Mouse (Mus musculus): Measurements from ENCODE around the gene Cacna1h. TPM values are rescaled to one million over a fixed set of nuclear protein-coding genes. Genes with fewer than 3 reads are reported as not detected.

Cacna1h gene
- polyA plus RNA-seq, 1 experiment from 2014 or later, result 2.5 TPM

DNA sequence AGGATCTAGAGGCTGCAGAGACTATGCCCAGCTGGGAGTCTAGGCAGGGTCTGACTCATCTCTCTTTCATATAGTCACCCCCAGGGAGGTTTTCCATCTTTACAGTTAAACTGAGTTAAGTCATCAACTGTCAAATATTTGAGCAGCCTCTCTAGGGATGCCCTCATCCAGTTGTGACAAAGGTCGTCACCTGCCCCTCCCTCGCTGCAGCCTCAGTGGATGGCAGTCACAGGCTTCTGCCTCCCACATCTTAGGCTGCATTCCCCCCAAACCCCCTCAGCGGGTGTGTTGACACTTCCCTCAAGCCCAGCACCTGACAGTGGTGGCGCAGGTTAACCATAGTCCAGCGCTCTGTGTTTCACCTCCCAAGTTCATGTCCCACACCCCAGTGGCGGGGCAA lies 7.8 kb upstream of the Cacna1h start:
- Histone ChIP-seq H3K27me3 (no peaks in the 10 kb centered on the region), H3K9me3 (no peaks in the 10 kb centered on the region), H3K4me2 (no peak overlapping the region), H3K4me1 (no peaks in the 10 kb centered on the region), H3K36me3 (no peaks in the 10 kb centered on the region), H3K27ac (no peak overlapping the region), H3K4me3 (no peak overlapping the region), H3K9ac (no peak overlapping the region)
- ATAC-seq (ENCODE audit: borderline replicate concordance, extremely low read depth, low FRiP score, low TSS enrichment), result no peak
- 59% methylated on average over 6 of the region's 6 CpGs for WGBS

DNA sequence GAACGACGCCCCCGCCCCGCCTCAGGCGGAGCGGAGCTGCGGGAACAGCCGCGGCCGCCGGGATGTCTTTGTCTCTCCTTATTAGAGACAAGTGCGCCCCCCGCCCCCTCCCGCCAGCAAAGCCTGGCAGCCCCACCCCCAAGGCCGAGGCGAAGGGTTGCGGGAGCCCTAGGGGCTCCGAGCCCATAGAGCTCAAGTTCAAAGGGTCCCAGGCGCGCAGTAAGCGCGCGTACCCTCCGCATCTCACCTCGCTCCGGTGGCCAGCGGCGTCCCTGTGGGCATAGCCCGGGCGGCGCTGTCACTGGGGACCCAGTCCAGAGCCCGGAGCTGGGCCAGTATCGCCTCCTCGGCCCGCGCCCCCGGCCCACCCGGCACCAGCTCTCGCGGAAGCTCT lies 363 bp downstream of the Cacna1h start:
- Histone ChIP-seq H3K27ac (peak overlapping the region; percentile 8; the same call in 1 of the 2 replicates), H3K27me3 (peaks cover 38% of the 10 kb centered on the region; the same call in 1 of the 2 replicates), H3K4me3 (peak overlapping the region; percentile 65), H3K9me3 (no peaks in the 10 kb centered on the region), H3K9ac (peak overlapping the region; percentile 55), H3K4me1 (peaks cover 54% of the 10 kb centered on the region), H3K36me3 (no peaks in the 10 kb centered on the region), H3K4me2 (peak overlapping the region; percentile 99)
- WGBS, result under 1% methylated on average over 38 of the region's 40 CpGs
- no peak; the same call in 1 of the 2 replicates for ATAC-seq (ENCODE audit: borderline replicate concordance, extremely low read depth, low FRiP score, low TSS enrichment)

- Histone ChIP-seq H3K4me1 (peaks cover 60% of the 10 kb centered on the region), H3K27ac (0 out of 2 replicates have a peak overlapping the region, but pooled peaks have one; percentile 8), H3K9me3 (no peaks in the 10 kb centered on the region), H3K4me2 (peak overlapping the region; percentile 99), H3K27me3 (peaks cover 38% of the 10 kb centered on the region; the same call in 1 of the 2 replicates), H3K9ac (peak overlapping the region; percentile 55), H3K4me3 (peak overlapping the region; percentile 65), H3K36me3 (no peaks in the 10 kb centered on the region)
- no peak for ATAC-seq (ENCODE audit: borderline replicate concordance, extremely low read depth, low FRiP score, low TSS enrichment)
- WGBS, result 1% methylated on average over 53 of the region's 53 CpGs
Observed at GRCm38 (mm10) chr17:25432433-25433181, 976 bp downstream of the Cacna1h start.

DNA sequence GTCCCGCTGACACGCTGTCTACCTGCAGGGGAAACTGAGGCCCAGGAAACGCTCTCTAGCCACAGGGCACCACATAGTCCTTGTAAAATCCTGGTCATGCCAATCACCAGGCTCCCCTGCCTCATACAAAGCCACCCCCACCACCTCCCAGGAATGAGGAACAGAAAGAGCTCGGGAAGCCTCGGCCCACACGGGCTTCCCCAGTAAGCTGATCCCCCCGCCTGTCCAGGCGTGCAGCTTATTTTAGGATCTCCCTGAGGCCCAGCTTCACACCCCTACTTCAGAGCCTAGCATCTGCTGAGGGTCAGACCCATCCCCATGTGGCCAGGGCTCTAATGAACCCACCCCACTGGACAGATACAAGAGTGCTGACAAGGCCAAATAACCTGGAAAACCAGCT lies 3.0 kb downstream of the Cacna1h start:
- no peak for ATAC-seq (ENCODE audit: borderline replicate concordance, extremely low read depth, low FRiP score, low TSS enrichment)
- no peaks in the 10 kb centered on the region for H3K36me3 ChIP-seq
- 62% methylated on average over 8 of the region's 8 CpGs for WGBS
- no peak overlapping the region for H3K4me3 ChIP-seq
- H3K4me2 ChIP-seq, result no peak overlapping the region
- no peak overlapping the region for H3K9ac ChIP-seq
- no peaks in the 10 kb centered on the region for H3K9me3 ChIP-seq
- H3K27me3 ChIP-seq, result peaks cover 38% of the 10 kb centered on the region; the same call in 1 of the 2 replicates
- H3K27ac ChIP-seq, result no peak overlapping the region
- peaks cover 79% of the 10 kb centered on the region for H3K4me1 ChIP-seq

DNA sequence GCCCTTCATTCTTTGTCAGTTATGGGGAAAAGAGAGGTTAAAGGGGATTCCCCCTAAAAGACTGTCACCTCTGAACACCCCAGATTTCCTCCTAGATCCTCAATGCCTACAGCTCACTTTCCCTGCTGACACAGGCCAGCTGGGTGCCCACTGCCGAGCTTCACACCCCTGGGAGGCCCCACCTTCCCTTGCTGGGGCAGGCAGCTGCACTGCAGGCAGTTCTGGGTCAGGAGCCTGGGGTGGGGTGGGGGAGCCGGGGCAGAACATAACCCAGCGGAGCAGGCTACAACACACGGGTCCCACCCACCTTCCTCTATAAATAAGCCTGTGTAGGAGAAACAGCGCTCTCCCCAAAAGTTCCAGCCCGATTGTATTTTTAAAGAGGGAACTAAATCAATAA lies 3.7 kb downstream of the Cacna1h start:
- 40% methylated on average over 6 of the region's 6 CpGs for WGBS

DNA sequence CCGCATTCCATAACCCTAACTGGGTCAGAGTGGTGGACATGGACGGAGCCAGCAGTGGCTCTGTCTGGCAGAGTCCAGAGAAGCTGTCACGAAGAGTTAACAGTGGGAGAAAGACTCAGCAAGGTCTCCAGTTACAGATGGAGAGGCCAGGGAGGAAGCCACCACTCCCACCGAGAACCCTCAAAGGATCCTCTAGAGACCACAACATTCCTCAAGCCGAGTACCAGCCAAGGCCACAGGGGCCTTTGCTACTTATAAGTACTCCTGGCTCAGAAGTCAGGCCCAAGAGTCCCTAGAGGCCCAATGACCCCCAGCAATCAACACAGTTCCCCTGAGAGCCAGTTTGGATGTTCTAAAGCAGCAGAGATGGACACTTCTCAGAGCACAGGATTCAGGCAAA lies 4.3 kb downstream of the Cacna1h start:
- WGBS, result 32% methylated on average over 5 of the region's 5 CpGs
- no peak for ATAC-seq (ENCODE audit: borderline replicate concordance, extremely low read depth, low FRiP score, low TSS enrichment)
- Histone ChIP-seq H3K4me2 (no peak overlapping the region), H3K9me3 (no peaks in the 10 kb centered on the region), H3K4me1 (peaks cover 70% of the 10 kb centered on the region), H3K9ac (no peak overlapping the region), H3K27me3 (peaks cover 35% of the 10 kb centered on the region; the same call in 1 of the 2 replicates), H3K27ac (no peak overlapping the region), H3K4me3 (no peak overlapping the region), H3K36me3 (no peaks in the 10 kb centered on the region)

More for the DNA sequence above, 3.7 kb downstream of the Cacna1h start:
- H3K9ac ChIP-seq, result no peak overlapping the region
- no peaks in the 10 kb centered on the region for H3K36me3 ChIP-seq
- no peak overlapping the region for H3K4me2 ChIP-seq
- H3K9me3 ChIP-seq, result no peaks in the 10 kb centered on the region
- H3K4me3 ChIP-seq, result no peak overlapping the region
- H3K27me3 ChIP-seq, result peaks cover 35% of the 10 kb centered on the region; the same call in 1 of the 2 replicates
- no peak for ATAC-seq (ENCODE audit: borderline replicate concordance, extremely low read depth, low FRiP score, low TSS enrichment)
- H3K4me1 ChIP-seq, result peaks cover 77% of the 10 kb centered on the region
- no peak overlapping the region for H3K27ac ChIP-seq

GRCm38 (mm10) chr17:25427441-25427840 lies 6.1 kb downstream of the Cacna1h start:
- Histone ChIP-seq H3K4me3 (no peak overlapping the region), H3K36me3 (no peaks in the 10 kb centered on the region), H3K4me1 (peaks cover 60% of the 10 kb centered on the region), H3K4me2 (no peak overlapping the region), H3K9ac (no peak overlapping the region), H3K27me3 (peaks cover 24% of the 10 kb centered on the region; the same call in 1 of the 2 replicates), H3K9me3 (no peaks in the 10 kb centered on the region), H3K27ac (peak overlapping the region; percentile 19; the same call in 1 of the 2 replicates)
- 28% methylated on average over 10 of the region's 10 CpGs for WGBS
- ATAC-seq (ENCODE audit: borderline replicate concordance, extremely low read depth, low FRiP score, low TSS enrichment), result peak; percentile 77

GRCm38 (mm10) chr17:25425996-25426395 lies 7.6 kb downstream of the Cacna1h start:
- Histone ChIP-seq H3K9me3 (no peaks in the 10 kb centered on the region), H3K9ac (no peak overlapping the region), H3K27ac (no peak overlapping the region), H3K27me3 (peaks cover 10% of the 10 kb centered on the region; the same call in 1 of the 2 replicates), H3K4me3 (no peak overlapping the region), H3K4me1 (peaks cover 49% of the 10 kb centered on the region), H3K36me3 (no peaks in the 10 kb centered on the region), H3K4me2 (no peak overlapping the region)
- ATAC-seq (ENCODE audit: borderline replicate concordance, extremely low read depth, low FRiP score, low TSS enrichment), result no peak
- 65% methylated on average over 2 of the region's 2 CpGs for WGBS

- Histone ChIP-seq H3K4me2 (no peak overlapping the region), H3K9ac (no peak overlapping the region), H3K27ac (no peak overlapping the region), H3K27me3 (no peaks in the 10 kb centered on the region), H3K9me3 (no peaks in the 10 kb centered on the region), H3K4me1 (peaks cover 38% of the 10 kb centered on the region), H3K4me3 (no peak overlapping the region), H3K36me3 (no peaks in the 10 kb centered on the region)
- ATAC-seq (ENCODE audit: borderline replicate concordance, extremely low read depth, low FRiP score, low TSS enrichment), result no peak
- WGBS, result 60% methylated on average over 8 of the region's 8 CpGs
Observed at GRCm38 (mm10) chr17:25424526-25425080, 9.0 kb downstream of the Cacna1h start.

DNA sequence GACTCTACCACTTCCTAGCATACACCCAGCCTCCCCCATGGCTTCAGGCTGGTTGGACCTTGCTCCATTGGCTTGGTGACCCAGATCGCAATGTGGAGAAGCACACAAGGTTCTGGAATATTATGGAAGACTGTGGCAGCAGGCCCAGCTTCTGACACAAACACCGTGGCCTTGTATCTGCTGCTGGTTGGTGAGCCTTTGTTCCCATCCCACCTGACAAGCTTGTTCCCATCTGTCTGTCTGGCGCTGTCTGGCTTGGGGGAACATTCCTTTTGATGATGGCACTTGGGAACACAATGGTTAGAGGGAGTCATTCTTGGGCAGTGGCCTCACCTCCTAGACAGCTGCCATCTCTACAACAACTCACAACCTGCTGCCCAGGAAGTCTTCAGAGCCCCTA lies 12.6 kb downstream of the Cacna1h start:
- Histone ChIP-seq H3K4me2 (no peak overlapping the region), H3K36me3 (no peaks in the 10 kb centered on the region), H3K9ac (no peak overlapping the region), H3K27me3 (no peaks in the 10 kb centered on the region), H3K27ac (no peak overlapping the region), H3K9me3 (no peaks in the 10 kb centered on the region), H3K4me3 (no peak overlapping the region), H3K4me1 (peaks cover 29% of the 10 kb centered on the region)
- 84% methylated on average over 3 of the region's 3 CpGs for WGBS
- ATAC-seq (ENCODE audit: borderline replicate concordance, extremely low read depth, low FRiP score, low TSS enrichment), result no peak

- 16% methylated on average over 9 of the region's 9 CpGs for WGBS
- Histone ChIP-seq H3K27ac (no peak overlapping the region), H3K4me3 (no peak overlapping the region), H3K27me3 (no peaks in the 10 kb centered on the region), H3K9me3 (no peaks in the 10 kb centered on the region), H3K9ac (no peak overlapping the region), H3K4me1 (peaks cover 46% of the 10 kb centered on the region), H3K4me2 (no peak overlapping the region), H3K36me3 (no peaks in the 10 kb centered on the region)
- ATAC-seq (ENCODE audit: borderline replicate concordance, extremely low read depth, low FRiP score, low TSS enrichment), result no peak
Observed at GRCm38 (mm10) chr17:25418926-25419325, 14.7 kb downstream of the Cacna1h start.

DNA sequence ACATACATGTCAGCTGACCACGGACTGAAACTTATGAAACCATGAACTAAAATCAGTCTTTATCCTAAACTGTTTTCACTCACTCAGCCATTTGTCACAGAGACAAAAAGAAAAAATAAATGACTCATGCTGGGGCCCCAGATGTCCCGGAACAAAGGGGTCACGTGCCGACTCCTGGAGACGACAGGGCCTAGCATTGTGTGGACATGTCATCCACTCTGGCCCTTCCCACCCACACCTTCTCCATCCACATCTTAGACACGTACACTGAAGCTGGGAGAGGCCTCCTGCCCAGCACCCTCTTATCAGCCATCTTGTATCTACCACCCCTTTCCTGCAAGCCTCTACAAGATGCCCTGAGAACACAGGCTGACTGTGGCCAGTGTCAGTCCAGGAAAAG lies 15.6 kb downstream of the Cacna1h start:
- no peaks in the 10 kb centered on the region for H3K9me3 ChIP-seq
- H3K4me2 ChIP-seq, result no peak overlapping the region
- H3K9ac ChIP-seq, result no peak overlapping the region
- no peak for ATAC-seq (ENCODE audit: borderline replicate concordance, extremely low read depth, low FRiP score, low TSS enrichment)
- H3K27me3 ChIP-seq, result no peaks in the 10 kb centered on the region
- H3K27ac ChIP-seq, result no peak overlapping the region
- no peak overlapping the region for H3K4me3 ChIP-seq
- H3K36me3 ChIP-seq, result no peaks in the 10 kb centered on the region
- 67% methylated on average over 6 of the region's 6 CpGs for WGBS
- H3K4me1 ChIP-seq, result peaks cover 46% of the 10 kb centered on the region
